Mouse (Mus musculus): ENCODE measurements around the gene Slc7a5.

GRCm38 (mm10) chr8:121832503-121832902 lies 75.0 kb downstream of the Slc7a5 start:
- TF ChIP-seq MAX (IDR thresholded peaks at IDR 0.05) (no peak), MYOG (IDR thresholded peaks at IDR 0.05; ENCODE audit: control insufficient read depth, extremely low read depth, insufficient read length) (no peak), CTCF (IDR thresholded peaks at IDR 0.05; ENCODE audit: control insufficient read depth, insufficient read depth, insufficient read length) (no peak), USF1 (IDR thresholded peaks at IDR 0.05; ENCODE audit: low read depth) (no peak)

Measured in C2C12 (cell line).